Mouse (Mus musculus) kidney, postnatal 4 days (tissue): Measurements from ENCODE around the gene Dhx33.

Source experiments
- DNase-seq, 2 experiments: peaks; one replicate each; pipeline ENCODE4 v3.0.0; 2021; ENCODE audit warnings: mixed read lengths in 2 of 2

The Dhx33 gene

DNA sequence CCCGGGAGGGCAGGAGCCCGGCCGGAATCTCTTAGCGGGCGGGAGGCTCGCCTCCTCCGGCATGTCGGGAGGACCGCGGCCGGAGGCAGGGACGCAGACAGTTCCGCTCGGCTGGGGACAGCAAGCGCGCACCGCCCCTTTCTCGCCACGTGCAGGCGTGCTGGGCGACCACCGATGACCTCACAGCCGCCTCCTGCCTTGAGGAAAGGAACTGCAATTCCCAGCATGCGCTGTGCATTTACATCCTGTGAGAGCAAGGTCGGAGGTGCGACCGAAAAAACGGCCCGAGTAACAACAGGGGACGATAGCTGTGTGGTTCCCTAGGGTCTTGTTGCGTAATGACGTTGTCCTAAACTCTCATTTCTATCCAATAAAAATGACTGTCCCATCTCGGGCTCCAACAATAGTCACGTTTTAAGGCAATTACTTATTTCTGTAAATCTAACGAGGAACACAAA, at the start of gene Dhx33:
Gene Dhx33 (minus strand): TSS at position 122 of the 458 bp plus-strand sequence.
- peak; percentile 98 to 99 for DNase-seq

DNA sequence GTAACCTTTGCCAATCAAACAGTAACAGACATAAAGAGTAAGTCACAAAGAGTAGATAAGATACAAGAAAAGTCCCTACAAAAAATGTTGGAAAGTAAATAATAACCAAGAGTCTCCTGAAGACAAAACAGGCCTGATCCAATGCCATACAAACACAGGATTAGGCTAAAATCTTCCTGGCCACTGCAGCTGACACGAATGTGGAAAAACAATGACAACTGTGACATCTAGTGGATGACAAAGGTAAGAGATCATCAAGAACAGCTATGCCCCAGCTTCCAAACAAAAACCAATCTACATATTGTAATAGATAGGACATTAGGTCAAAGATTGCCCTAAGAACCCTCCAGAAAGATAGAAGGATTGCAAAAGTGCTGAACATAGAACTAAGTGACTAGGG, 48.3 kb upstream of the Dhx33 start:
- no peak for DNase-seq

DNA sequence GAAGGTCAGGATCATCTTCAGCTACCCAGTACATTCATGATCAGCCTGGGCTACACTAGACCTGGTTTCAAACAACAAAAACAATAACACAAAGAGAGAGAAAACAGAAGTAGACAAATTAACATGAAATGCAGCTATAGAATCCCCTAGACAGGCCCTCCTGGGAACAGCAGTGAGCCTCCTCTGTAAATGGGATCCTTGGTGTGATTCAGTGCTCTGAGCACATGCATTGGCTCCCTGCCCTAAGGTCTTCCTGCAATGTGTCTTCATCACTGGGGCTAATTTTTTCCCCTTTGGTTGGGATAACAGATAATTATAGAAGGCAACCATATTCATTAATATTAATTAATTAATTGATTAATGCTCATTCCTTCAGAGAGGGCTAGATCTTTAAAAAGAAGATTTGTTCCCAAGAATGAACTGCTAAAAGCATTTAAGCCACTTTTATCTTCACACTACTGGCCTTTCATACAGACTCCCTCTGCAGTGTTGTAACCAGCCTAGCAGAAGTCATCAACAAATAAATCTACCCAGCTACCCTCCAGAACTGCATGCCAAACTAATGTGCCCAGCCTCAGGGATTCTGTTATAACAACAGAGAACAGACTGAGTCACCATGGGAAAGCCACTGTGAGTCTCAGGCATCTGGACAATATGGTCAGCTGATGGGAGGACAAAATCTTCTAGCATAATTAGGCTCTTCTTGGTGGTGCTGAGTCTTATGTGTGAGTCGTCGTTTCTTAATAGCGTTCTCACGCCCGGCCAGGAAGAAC, 35.5 kb upstream of the Dhx33 start:
- no peak for DNase-seq

DNA sequence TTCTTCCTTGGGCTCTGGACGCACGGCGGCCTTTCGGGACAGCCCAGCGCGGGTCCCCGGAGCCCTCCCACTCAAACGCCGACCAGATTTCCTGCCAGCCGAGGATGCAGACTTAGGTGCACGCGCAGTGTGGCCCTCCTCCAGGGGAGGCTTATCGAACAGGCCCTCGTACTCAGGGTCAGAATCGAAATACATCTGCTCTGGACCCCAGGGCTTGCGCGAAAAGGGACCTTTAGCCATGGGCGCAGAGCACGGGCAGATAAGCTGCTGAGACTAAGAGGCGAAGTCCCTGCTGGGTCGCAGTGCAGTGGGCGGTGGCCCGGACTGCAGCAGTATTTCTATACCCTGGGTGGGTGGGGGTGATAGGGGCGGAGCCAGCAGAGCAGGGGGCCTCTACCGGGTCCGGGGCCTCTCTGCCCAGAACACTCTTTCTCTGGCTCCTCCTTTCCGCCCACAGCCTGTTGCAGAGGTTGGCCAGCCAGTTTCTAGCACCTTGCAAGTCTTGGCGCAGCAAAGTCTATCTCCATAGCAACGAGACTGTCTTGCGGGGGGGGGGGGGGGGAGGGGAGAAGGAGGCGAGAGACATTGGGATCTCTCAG, 29.0 kb upstream of the Dhx33 start, which contains the start of gene 6330403K07Rik:
Gene 6330403K07Rik (minus strand): TSS at position 351 of the 599 bp plus-strand sequence.
- DNase-seq: peak; percentile 71 to 75

DNA sequence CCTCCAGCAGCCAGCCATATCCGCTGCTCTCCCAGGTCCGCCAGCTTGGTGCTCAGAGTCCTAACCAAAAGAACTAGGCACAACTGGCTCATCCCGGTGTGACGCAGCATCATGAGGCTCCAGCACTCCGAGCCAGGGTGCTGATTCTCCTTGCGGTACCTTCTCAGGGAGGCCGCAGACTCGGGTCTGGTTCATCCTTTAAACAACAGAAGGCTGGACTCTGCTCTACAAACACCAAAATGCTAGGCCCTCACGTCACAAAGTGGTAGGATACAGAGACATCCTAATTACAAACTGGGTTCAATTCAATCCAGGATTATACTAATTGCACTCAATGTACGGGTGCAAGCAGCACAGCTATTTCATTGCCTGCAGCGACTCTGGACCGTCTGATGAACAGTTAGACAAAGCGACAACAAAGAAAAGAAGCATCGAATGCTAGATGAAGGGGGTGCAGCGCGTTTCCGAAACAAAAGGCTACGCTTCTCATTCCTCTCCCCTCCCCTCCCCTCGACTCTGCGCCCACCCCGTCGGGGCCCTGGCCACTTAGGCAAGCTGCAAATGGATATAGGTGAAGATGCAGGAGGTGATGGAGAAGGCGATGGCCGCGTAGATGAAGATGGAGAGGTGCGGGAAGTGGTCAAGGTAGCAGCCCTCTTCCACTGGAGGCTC, 28.4 kb upstream of the Dhx33 start:
- peak; percentile 14 to 20 for DNase-seq

DNA sequence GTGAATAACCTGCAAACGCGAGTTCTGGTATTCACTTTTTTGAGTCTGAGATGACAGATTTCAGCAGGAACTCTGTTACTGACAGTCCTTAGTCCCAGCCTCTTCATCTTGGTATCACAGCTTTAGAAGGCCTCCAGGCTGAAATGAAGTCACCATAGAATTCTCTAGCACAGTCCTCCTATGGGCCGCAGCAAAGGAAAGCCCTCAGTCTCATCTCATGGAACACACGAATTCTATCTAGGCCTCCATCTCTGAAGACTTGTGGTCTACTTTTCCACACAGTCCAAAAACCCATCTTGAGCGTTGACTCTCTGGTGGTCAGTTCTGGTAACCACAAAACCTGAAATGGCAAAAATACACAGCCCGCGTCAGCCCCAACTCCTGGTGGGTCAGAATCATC, 27.8 kb upstream of the Dhx33 start:
- DNase-seq: no peak

DNA sequence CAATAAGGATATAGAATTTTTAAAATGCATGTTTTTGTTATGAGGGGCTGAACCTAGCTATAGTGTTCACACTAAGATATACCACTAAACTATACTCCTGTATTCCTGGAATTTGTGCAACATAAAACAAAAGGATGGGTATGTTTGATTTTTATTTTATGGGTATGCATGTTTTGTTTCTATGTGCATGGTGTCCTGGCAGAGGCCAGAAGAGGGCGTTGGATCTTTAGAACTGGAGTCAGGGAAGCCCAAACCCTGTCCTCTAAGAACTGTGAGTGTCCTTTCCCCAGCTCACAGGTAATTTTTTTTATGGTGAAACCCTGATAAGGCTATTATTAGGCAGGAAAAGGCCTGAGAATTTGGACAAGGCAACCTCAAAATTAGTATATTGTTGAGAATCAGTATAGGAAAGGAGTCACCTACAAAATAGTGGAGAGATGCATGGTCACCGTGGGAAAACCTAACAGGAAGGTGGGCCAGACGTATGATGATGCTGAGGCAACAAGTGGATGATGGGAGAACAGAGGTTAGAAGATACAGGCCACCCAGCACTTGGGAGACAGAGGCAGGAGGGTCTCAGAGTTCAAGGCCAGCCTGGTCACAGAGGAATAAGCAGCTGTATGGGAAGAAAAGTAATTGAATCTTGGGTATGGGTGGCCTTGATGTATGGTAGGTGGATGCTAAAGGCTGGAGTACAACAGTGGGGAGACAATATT, 25.3 kb upstream of the Dhx33 start:
- no peak for DNase-seq

DNA sequence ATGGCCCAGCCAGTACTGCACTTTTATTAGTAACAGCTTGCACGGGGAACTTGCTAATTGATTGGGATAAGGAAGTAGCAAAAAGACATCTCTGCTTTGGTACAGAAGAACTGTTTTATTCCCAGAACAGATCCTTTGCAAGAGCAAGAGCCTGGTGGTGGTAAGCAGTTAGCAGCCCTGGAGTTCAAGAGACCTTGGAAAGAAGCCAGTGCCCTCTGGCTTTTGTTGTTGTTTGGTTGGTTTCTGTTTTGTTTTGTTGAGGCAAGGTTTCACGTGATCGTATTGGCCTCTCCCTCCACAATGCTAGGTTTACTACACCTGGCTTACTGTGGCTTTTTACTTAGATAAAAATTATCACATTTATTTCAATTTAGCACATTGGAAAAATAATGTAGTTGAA, 24.0 kb upstream of the Dhx33 start:
- DNase-seq: no peak

DNA sequence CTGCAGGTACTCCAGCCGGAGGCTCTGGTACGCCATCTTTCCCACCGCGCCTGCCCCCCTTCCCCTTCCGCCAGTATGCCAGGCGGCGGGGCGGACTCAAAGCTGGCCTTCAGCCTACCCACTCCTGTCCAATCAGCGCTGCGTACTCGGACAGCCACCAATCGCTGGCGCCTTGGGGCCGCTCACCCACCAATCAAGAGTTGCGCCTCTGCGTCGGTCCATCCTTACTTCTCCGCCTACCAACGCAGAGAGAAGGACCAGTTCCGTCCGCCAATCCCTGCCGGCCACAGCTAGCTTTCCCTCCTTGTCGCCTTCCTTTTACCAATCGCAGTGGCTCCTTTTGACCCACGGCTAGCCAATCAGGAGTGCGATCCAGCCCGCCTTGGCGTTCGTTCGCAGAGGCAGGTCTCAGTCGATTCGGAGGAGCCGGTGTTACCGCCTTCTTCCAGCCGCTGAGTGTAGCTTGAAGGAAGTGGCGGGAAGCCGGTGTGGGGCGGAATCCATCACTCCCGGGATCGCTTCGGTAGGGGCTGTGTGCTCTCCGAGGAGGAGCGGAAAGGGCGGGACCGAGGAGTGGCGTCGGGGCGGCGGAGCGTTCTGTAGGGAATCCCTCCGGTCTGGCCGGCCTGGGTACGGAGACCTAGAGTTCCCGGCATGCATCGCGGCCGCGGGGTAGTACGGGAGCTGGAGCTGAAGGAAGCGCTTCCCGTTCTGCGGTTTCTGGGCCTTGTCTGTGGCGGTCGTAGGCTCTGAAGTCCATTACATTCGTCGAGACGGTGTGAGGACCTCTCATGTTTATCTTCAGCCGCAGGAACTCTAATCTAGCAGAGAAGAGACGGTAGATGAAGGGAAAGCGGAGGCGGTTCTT, 15.2 kb upstream of the Dhx33 start, which contains the start of the genes Mis12 and Derl2:
Gene Mis12 (plus strand): TSS at position 411 of the 868 bp plus-strand sequence.
Gene Derl2 (minus strand): TSS at position 641 of the 868 bp plus-strand sequence.
- DNase-seq: peak; percentile 97 to 99

DNA sequence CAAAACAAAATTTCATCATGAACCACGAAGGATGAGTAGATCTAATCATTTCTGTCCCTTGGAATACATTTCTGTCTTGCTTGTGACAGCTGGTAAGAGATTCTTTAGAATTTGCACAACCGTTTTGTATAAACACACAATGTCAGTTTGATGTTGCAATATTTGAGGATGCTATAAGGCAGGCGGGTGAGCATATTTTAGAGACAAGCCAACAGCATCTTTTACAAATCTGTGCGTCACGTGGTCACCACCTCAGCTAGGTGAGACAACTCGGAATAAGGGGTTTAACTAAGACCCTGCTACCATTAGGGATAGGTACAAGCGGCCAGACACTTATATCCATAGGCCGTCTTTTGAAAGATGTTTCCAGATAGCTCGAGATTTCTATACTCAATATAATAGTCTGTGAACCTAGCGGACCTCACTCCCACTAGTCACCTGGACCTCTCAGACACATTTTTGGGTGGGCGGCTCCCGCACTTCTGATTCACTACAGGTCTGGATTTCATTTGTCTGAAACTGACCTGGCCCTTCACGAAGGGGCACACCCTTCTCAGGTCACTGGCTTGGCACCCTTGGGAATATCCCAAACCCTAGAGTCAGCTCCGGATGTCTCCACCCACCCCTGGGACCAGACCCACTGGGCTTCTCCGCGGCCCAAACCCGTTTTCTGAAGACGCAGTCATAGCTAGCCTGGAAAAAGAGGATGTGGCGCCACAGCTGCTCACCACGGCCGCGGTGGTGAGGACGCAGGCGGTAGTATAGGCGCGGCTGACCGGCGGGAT, 14.4 kb upstream of the Dhx33 start:
- no peak for DNase-seq

DNA sequence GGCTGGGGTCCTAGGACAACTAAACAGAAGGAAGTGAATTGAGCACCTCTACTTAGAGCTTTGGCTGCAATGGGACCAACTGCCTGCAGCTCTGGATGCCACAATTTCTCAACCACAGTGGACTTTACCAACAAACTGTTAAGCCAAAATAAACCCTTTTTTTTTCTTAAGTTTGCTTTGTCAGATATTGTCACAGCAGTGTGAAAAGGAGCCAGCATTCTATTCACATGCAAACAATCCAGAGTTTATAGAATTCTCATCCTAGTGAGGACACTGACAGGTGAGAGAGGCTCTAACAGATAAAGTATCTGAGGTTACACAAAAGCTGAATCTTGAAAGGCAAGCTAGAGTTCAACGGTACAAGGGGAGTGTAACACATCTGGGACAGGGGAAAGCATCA, 12.8 kb upstream of the Dhx33 start:
- DNase-seq: no peak

DNA sequence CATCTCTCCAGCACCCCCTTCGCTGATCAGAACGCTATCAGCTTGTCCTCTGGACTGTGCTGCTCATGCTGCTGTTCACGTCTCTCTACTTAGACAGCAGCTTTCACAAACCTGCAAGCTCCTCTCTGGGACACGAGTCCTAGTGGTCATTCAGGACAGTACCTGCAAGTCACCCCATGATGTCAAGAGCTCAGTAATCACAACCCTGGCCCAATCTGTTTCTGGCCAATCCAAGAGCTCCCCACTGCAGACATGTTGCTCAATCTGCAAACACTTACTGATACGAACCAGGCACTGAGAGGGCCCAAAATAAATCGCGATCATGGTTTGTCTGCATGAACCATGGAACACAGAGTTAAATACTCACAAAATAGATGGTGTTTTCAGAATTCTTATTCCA, 8.5 kb upstream of the Dhx33 start:
- no peak for DNase-seq

DNA sequence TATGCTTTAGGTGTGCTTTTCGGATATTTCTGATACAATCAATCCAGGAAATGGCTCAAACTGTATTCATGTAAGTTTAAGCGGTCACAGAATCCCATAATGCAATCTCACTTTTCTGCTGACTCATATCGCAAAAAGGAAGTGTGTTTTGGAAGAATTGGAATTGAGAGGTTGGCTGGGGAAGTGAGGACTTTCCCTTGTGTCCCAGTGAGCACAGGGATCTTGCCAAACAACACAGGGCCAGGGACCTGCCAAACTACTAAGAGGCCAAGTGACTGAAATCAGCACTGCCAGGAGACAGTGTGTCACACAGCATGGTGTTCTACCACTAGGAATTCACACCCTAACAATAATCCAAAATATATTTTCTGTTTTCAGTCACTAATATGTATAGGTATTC, 4.1 kb upstream of the Dhx33 start:
- DNase-seq: no peak

DNA sequence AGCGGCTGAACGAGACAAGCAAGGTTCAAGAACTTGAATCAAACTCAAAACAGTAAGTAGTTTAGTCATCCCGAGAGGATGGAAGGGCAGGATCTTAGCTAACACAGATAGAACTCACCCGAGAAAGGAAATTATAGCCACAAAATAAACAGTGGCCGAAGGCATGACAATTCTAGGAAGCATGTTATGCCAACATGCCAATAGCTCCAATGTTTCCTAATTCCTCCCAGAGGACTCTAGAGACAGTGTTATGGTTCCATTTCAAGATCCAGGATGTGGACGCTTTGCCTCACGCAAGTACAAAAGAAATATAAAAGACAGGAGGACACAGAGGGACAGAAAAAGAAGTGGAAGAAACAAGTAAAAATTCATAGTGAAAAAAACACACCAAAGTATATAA, 3.6 kb upstream of the Dhx33 start:
- DNase-seq: no peak

DNA sequence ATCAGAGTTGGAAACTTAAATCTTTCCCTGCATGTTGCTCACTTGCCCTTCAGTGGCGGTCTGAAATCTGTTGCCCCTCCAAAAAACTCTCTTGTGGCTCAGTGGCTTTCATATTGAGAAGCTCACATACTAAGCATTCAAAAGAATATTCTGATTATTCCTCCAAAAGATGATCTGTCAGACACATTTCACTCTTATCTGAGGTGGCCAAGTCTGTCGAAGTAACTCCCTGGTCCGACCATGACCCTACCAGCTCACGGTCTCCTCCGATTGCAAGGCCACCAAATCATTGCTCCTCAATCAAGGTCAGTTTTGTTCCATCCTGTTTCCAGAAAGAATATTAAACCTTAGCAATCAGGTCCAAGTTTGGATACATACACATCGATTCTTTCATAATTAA, 2.8 kb upstream of the Dhx33 start:
- no peak for DNase-seq

DNA sequence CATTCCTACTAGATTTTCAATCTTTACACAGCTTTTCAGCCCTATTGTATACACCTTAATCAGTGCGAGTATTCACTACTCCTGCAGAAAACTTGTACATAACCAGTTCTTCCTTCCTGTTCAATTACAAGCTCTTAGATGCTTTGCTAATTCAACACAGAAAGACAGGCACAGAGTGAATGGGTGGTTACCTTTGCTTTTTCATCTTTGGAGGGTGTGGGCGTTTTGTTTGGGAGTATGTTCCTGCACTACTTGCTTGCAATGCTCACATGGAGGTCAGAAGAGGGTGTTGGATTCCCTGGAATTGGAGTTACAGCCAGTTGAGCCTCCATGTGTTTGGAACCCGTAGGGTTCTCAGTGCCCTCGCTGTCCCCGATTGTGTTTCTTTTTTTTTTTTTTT, 809 bp upstream of the Dhx33 start:
- DNase-seq: no peak

DNA sequence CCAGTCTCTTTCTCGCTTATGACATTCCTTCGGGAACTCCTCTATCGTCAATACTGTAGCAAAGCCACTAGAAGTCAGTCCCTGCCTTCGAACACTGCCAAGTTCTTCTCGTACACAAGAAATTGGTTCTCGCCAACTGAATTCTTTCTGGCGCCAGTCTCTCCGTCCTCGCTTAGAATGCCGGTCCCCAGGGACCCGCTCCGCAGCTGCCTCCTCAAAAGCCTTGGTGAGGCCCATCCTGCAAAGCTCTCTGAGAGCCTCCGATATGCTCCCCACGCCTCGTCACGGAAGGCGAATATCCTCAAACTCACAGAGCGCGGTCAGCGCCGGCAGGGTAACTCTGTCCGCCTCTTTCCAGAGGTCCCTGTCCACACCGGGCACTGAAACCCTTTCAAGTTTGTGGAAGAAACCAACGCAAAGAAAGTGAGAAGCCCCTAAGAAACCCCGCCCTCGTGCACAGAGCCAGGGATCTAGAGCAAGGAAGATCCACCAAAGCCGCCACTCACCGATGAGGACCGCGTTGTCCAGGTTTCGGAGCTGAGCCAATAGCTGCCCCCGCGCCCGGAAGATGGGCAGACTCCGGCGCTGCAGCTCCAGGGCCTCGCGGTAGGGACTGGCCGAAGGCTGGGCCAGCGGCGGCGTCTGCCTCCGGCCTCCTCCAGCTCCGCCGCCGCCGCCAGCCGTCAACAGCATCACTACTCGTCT, 474 bp downstream of the Dhx33 start:
- DNase-seq: no peak

DNA sequence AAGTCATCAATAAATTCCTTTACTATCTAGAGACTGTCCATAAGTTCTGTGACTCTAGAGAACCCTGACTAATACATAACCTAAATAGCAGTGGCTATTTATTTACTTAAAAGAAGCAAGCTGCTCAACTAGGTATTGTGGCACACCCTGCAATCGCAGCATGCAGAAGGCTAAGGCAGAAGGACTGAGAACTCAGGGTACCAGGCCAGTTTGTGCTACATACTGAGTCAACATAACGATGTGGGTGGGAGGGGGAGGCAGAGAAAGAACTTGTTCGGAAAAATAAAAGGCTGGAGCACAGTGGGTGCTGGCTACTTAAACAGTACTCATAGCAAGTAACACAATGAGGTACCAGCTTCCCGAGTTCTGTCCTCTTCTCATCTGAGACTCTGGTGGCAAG, 3.1 kb downstream of the Dhx33 start:
- DNase-seq: no peak

DNA sequence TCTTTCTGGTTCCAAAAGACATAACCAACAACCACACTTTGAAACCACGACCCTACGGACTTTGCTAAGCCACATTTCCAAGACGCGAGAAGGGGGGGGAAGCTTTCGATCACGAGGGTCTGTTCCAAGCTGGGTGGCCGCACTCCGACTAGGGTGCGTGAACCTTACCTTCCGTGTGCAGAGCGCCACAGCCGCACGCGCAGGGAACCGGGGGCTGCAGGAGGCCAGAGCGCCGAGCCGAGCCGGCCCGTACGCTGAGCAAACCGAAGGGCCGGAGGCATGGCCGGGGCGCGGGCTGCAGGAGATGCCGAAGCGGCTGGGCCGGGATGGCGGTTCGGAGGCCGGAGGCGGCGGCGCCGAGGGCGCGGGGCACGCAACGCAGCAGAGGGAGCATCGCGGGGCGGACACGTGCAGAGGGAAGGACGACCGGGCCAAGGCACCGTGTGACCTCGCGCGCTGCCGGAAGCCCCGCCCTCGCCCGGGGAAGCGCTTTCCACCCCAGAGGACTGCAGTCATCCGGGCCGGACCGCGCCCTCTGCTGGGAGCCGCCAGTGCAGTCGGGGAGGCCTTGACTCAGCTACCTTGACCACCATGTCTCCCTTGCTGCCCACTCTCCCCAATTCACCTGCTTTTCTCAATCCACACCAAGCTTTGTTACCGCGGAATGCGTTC, 21.5 kb downstream of the Dhx33 start, which contains the start of gene C1qbp:
Gene C1qbp (minus strand): TSS at position 470 of the 672 bp plus-strand sequence.
- peak; percentile 98 for DNase-seq

DNA sequence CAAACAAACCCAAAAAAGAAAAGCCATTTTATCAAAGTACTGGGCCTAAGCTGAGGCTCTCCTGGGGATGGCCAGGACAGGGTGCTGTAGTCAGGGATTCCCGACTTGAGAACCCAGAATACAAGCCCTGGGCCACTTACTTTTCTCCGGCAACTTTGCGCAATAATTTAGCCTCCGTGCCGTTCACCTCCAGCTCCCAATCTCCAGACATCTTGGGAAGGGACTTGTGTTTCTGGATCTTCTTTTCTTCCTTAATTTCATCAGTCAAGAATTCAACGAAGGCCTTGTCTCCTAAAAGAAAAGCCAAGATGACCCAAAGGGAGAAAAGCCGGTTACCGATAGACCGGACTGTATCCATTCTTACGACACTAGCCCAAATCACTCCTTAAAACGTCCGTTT, 22.2 kb downstream of the Dhx33 start:
- DNase-seq: no peak
